Mouse (Mus musculus): ENCODE measurements at regions not wholly inside any gene's neighbourhood (a gene's known extent, or its start where the extent isn't known, plus 50 kb on each side); places are given as distances from the start of the nearest gene placed in this dataset.

DNA sequence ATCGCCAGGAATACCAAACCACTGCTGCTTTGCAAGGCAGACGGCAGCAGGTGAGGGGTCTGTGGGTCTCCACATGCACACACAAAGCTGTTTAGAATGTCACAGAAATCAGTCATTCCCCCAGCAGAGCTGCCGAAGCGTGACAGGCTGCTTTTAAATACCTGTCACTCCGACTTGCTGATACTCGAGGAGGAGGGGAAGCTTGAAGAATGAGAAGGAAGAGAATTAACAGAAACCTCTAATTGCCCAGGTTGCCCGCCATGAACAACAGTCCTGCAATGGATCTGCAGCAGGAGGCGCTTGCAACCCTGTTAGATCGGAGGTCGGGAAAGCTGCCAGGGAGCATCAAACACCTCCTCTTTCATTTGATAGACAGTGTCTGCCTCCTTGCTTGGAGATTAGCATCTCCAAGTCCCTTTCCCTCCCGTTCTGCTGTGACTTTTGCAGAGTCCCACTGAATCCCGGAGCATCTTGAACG is 150.5 kb downstream of the Abhd5 start:
- TF ChIP-seq HCFC1 (IDR thresholded peaks at IDR 0.05; ENCODE audit: borderline replicate concordance, insufficient read depth, low read length), result no peak
- no peak for TF ChIP-seq ZNF384 (IDR thresholded peaks at IDR 0.05; ENCODE audit: low read depth, low read length)
- no peak for TF ChIP-seq ZC3H11A (IDR thresholded peaks at IDR 0.05; ENCODE audit: borderline replicate concordance, low read depth, low read length)
- no peak for TF ChIP-seq CHD2 (IDR thresholded peaks at IDR 0.05; ENCODE audit: low read depth, low read length)

Measured in ES-E14 (cell line).